Mouse (Mus musculus): ENCODE measurements around the gene Caskin2. TPM values are rescaled to one million over a fixed set of nuclear protein-coding genes. Genes with fewer than 3 reads are reported as not detected.
A peak's percentile ranks its signal among the peaks of the same experiment; 100 is the strongest.

Gene Caskin2
- polyA plus RNA-seq, 1 experiment from 2014 or later: 12.0 TPM

DNA sequence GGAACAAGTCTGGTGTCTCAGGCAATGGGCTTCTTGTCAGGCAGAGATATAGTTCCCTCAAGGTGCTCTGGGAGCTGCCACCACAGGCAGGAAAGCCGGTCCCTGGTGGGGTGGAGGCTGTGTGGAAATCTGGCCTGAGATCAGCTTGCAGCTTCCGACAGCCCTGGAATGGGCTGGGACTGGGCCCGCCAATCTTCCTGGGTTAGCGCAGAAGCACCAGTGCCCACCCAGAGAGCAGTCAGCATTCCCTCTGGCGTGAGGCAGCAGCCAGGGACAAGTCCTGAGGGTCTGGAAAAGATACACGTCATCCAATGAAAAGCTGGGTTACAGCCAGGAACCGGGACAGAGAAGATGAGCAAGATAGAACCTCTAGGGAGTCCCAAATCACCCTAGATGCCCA, 1.3 kb downstream of the Caskin2 start:
- H3K9ac ChIP-seq: peak overlapping the region; percentile 86
- H3K27me3 ChIP-seq (replicated peaks): no peaks in the 10 kb centered on the region
- H3K36me3 ChIP-seq: peaks cover 1% of the 10 kb centered on the region; the same call in 1 of the 2 replicates
- ATAC-seq: no peak
- H3K4me2 ChIP-seq (replicated peaks): peak overlapping the region; percentile 86
- 34% methylated on average over 7 of the region's 7 CpGs for WGBS
- peaks cover 63% of the 10 kb centered on the region for H3K4me1 ChIP-seq (replicated peaks)
- H3K4me3 ChIP-seq (replicated peaks): peak overlapping the region; percentile 72
- H3K9me3 ChIP-seq: no peaks in the 10 kb centered on the region
- peak overlapping the region; percentile 83 for H3K27ac ChIP-seq

GRCm38 (mm10) chr11:115811381-115812093, 1.9 kb downstream of the Caskin2 start:
- no peak for ATAC-seq
- H3K27ac ChIP-seq: peak overlapping the region; percentile 83
- H3K4me1 ChIP-seq (replicated peaks): peaks cover 64% of the 10 kb centered on the region
- peak overlapping the region; percentile 72 for H3K4me3 ChIP-seq (replicated peaks)
- H3K36me3 ChIP-seq: peaks cover 7% of the 10 kb centered on the region; the same call in 1 of the 2 replicates
- no peaks in the 10 kb centered on the region for H3K27me3 ChIP-seq (replicated peaks)
- H3K4me2 ChIP-seq (replicated peaks): peak overlapping the region; percentile 86
- 71% methylated on average over 20 of the region's 20 CpGs for WGBS
- H3K9ac ChIP-seq: peak overlapping the region; percentile 86
- no peaks in the 10 kb centered on the region for H3K9me3 ChIP-seq

GRCm38 (mm10) chr11:115810377-115810776, 3.1 kb downstream of the Caskin2 start:
- peak overlapping the region; percentile 13 for H3K4me3 ChIP-seq (replicated peaks)
- 0 out of 2 replicates have a peak overlapping the region, but pooled peaks have one; percentile 12 for H3K9ac ChIP-seq
- no peak overlapping the region for H3K27ac ChIP-seq
- H3K27me3 ChIP-seq (replicated peaks): no peaks in the 10 kb centered on the region
- peaks cover 11% of the 10 kb centered on the region for H3K36me3 ChIP-seq
- no peaks in the 10 kb centered on the region for H3K9me3 ChIP-seq
- no peak for ATAC-seq
- H3K4me2 ChIP-seq (replicated peaks): peak overlapping the region; percentile 86
- peaks cover 62% of the 10 kb centered on the region for H3K4me1 ChIP-seq (replicated peaks)
- 53% methylated on average over 14 of the region's 14 CpGs for WGBS

- Histone ChIP-seq H3K9ac (0 out of 2 replicates have a peak overlapping the region, but pooled peaks have one; percentile 8), H3K4me3 (replicated peaks) (no peak overlapping the region), H3K36me3 (peaks cover 21% of the 10 kb centered on the region), H3K27ac (peak overlapping the region; percentile 67), H3K9me3 (no peaks in the 10 kb centered on the region), H3K27me3 (replicated peaks) (no peaks in the 10 kb centered on the region), H3K4me2 (replicated peaks) (peak overlapping the region; percentile 86), H3K4me1 (replicated peaks) (peaks cover 58% of the 10 kb centered on the region)
- 58% methylated on average over 8 of the region's 8 CpGs for WGBS
- no peak for ATAC-seq
Measured at GRCm38 (mm10) chr11:115809311-115809781, 4.1 kb downstream of the Caskin2 start.

GRCm38 (mm10) chr11:115808696-115809310, 4.6 kb downstream of the Caskin2 start:
- H3K4me3 ChIP-seq (replicated peaks): no peak overlapping the region
- no peaks in the 10 kb centered on the region for H3K27me3 ChIP-seq (replicated peaks)
- H3K27ac ChIP-seq: peak overlapping the region; percentile 67
- peak overlapping the region; percentile 86 for H3K4me2 ChIP-seq (replicated peaks)
- peaks cover 22% of the 10 kb centered on the region for H3K36me3 ChIP-seq
- peak; percentile 4; the same call in 1 of the 2 replicates for ATAC-seq
- H3K9ac ChIP-seq: peak overlapping the region; percentile 20; the same call in 1 of the 2 replicates
- peaks cover 55% of the 10 kb centered on the region for H3K4me1 ChIP-seq (replicated peaks)
- 25% methylated on average over 10 of the region's 10 CpGs for WGBS
- no peaks in the 10 kb centered on the region for H3K9me3 ChIP-seq

GRCm38 (mm10) chr11:115807971-115808370, 5.5 kb downstream of the Caskin2 start:
- Histone ChIP-seq H3K27ac (0 out of 2 replicates have a peak overlapping the region, but pooled peaks have one; percentile 22), H3K4me1 (replicated peaks) (peaks cover 55% of the 10 kb centered on the region), H3K4me3 (replicated peaks) (no peak overlapping the region), H3K27me3 (replicated peaks) (no peaks in the 10 kb centered on the region), H3K36me3 (peaks cover 31% of the 10 kb centered on the region), H3K4me2 (replicated peaks) (no peak overlapping the region), H3K9ac (no peak overlapping the region; the same call in 1 of the 2 replicates), H3K9me3 (no peaks in the 10 kb centered on the region)
- ATAC-seq: no peak
- WGBS: 73% methylated on average over 11 of the region's 11 CpGs

- Histone ChIP-seq H3K9ac (no peak overlapping the region), H3K4me3 (replicated peaks) (no peak overlapping the region), H3K4me1 (replicated peaks) (peaks cover 48% of the 10 kb centered on the region), H3K27ac (0 out of 2 replicates have a peak overlapping the region, but pooled peaks have one; percentile 22), H3K9me3 (no peaks in the 10 kb centered on the region), H3K27me3 (replicated peaks) (no peaks in the 10 kb centered on the region), H3K36me3 (peaks cover 37% of the 10 kb centered on the region), H3K4me2 (replicated peaks) (0 out of 2 replicates have a peak overlapping the region, but pooled peaks have one; percentile 6)
- WGBS: 75% methylated on average over 6 of the region's 6 CpGs
- no peak for ATAC-seq
Measured at GRCm38 (mm10) chr11:115807306-115807705, 6.1 kb downstream of the Caskin2 start.

GRCm38 (mm10) chr11:115806154-115806553, 7.3 kb downstream of the Caskin2 start:
- no peak overlapping the region for H3K9ac ChIP-seq
- ATAC-seq: no peak
- no peaks in the 10 kb centered on the region for H3K27me3 ChIP-seq (replicated peaks)
- no peak overlapping the region for H3K27ac ChIP-seq
- peaks cover 46% of the 10 kb centered on the region for H3K36me3 ChIP-seq
- WGBS: 94% methylated on average over 10 of the region's 10 CpGs
- peaks cover 38% of the 10 kb centered on the region for H3K4me1 ChIP-seq (replicated peaks)
- no peak overlapping the region for H3K4me3 ChIP-seq (replicated peaks)
- no peak overlapping the region for H3K4me2 ChIP-seq (replicated peaks)
- H3K9me3 ChIP-seq: no peaks in the 10 kb centered on the region

GRCm38 (mm10) chr11:115805005-115805404, 8.4 kb downstream of the Caskin2 start:
- 93% methylated on average over 7 of the region's 7 CpGs for WGBS
- Histone ChIP-seq H3K27ac (no peak overlapping the region), H3K4me1 (replicated peaks) (peaks cover 28% of the 10 kb centered on the region), H3K9ac (no peak overlapping the region), H3K27me3 (replicated peaks) (no peaks in the 10 kb centered on the region), H3K4me3 (replicated peaks) (no peak overlapping the region), H3K4me2 (replicated peaks) (no peak overlapping the region), H3K9me3 (no peaks in the 10 kb centered on the region), H3K36me3 (peaks cover 56% of the 10 kb centered on the region)
- peak; percentile 16; the same call in 1 of the 2 replicates for ATAC-seq

DNA sequence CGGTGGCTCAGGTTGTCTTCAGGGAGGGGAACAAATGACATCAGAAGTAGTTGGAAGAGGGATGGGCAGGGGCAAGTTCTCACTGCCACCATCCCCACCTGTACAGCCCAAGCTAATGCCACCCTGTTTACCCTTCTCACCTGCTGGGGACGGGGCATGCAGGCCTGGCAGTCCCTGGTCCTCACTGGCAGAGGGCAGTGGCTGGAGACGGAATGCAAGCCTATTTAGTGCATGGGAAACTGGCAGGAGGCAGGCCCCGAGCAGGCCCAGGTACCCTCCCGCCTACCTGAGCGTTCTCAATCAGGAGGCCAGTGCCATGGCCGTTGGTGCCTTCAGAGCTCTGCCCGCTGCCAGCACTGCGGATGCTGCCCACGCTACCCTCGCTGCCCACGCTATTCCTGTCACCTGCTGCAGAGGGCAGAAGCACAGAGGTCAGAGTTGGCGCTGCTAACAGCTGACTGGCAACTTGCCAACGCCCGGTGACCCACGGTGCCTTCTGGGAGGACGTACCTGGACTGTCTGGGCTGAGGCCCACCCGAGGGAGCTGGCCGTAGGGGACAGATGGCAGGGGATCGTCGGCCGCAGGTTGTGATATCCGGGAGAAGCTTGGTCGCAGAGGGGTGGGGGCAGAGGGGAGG, 10.2 kb downstream of the Caskin2 start:
- whole genome bisulfite sequencing: 91% methylated on average over 24 of the region's 24 CpGs
- no peaks in the 10 kb centered on the region for H3K9me3 ChIP-seq
- H3K9ac ChIP-seq: no peak overlapping the region
- H3K27me3 ChIP-seq (replicated peaks): no peaks in the 10 kb centered on the region
- no peak overlapping the region for H3K4me3 ChIP-seq (replicated peaks)
- no peak for ATAC-seq
- no peak overlapping the region for H3K4me2 ChIP-seq (replicated peaks)
- H3K36me3 ChIP-seq: peaks cover 71% of the 10 kb centered on the region
- H3K27ac ChIP-seq: no peak overlapping the region
- H3K4me1 ChIP-seq (replicated peaks): peaks cover 10% of the 10 kb centered on the region

DNA sequence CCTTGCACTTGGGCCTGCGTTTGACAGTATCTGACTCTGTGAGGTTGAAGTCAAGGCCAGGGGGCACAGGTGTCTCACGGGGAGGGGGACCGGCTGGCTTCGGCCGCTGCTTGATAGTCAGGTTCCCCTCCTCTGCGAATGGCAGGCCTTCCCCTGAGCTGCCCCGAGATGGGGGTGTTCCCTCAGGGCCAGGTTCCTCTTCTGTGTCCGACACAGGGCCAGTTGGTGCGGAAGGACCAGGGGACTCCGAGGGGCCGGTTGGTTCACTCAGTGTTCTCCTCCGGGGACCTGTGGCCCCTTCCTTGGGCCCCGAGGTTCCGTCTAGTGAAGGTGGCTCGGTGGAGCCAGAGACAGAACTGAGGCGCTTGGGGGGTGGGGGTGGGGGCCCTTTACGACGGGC, 12.5 kb downstream of the Caskin2 start:
- H3K9ac ChIP-seq: no peak overlapping the region
- no peak overlapping the region for H3K4me3 ChIP-seq (replicated peaks)
- no peaks in the 10 kb centered on the region for H3K27me3 ChIP-seq (replicated peaks)
- no peak for ATAC-seq
- H3K36me3 ChIP-seq: peaks cover 61% of the 10 kb centered on the region
- no peak overlapping the region for H3K4me2 ChIP-seq (replicated peaks)
- H3K4me1 ChIP-seq (replicated peaks): no peaks in the 10 kb centered on the region
- no peaks in the 10 kb centered on the region for H3K9me3 ChIP-seq
- no peak overlapping the region for H3K27ac ChIP-seq
- WGBS: 91% methylated on average over 18 of the region's 18 CpGs

- H3K36me3 ChIP-seq: peaks cover 60% of the 10 kb centered on the region
- no peak overlapping the region for H3K27ac ChIP-seq
- no peaks in the 10 kb centered on the region for H3K27me3 ChIP-seq (replicated peaks)
- ATAC-seq: no peak
- no peak overlapping the region for H3K4me2 ChIP-seq (replicated peaks)
- 72% methylated on average over 9 of the region's 9 CpGs for WGBS
- no peak overlapping the region for H3K4me3 ChIP-seq (replicated peaks)
- H3K9me3 ChIP-seq: no peaks in the 10 kb centered on the region
- no peaks in the 10 kb centered on the region for H3K4me1 ChIP-seq (replicated peaks)
- H3K9ac ChIP-seq: no peak overlapping the region
Measured at GRCm38 (mm10) chr11:115797665-115798064, 15.8 kb downstream of the Caskin2 start.

All from intestine, embryonic 15.5 days (tissue).